Mouse (Mus musculus) frontal cortex, postnatal 14 days (tissue): ENCODE data around the gene Ypel3.
"Not testable (repeated sequence)": the region's sequence is repeated elsewhere in the genome, so short reads cannot be mapped to it uniquely, and the experiment has no call there.

ENCODE experiments used
- DNase-seq, 2 experiments: peaks; one replicate each; pipeline ENCODE4 v3.0.0; 2022; ENCODE audit warnings: low spot score in 2 of 2

The Ypel3 gene

GRCm38 (mm10) chr7:126766201-126766600, 10.6 kb upstream of the Ypel3 start, which contains the start of gene Gdpd3:
Gdpd3 (plus strand) TSS chr7:126766334.
- no peak for DNase-seq

- no peak for DNase-seq
Measured at GRCm38 (mm10) chr7:126767001-126767400, 9.8 kb upstream of the Ypel3 start.

GRCm38 (mm10) chr7:126770784-126771183, 6.0 kb upstream of the Ypel3 start:
- DNase-seq, result no peak

DNA sequence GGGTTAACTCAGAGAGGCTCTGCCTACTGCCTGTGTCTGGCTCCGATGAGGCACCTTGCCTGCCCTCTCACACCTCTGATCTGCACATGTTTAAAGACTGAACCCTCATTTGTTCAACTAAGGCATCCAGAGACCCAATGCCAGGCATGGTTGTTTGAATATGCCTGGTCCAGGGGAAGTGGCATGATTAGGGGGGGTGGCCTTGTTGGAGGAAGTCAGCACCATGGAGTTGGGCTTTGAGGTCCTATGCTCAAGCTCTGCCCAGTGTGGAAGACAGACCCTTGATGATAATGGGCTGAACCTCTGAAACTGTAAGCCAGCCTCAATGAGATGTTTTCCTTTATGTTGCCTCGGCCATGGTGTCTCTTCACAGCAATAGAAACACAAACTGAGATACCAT, 3.4 kb upstream of the Ypel3 start:
- DNase-seq, result no peak

GRCm38 (mm10) chr7:126774463-126774862, 2.3 kb upstream of the Ypel3 start:
- no peak for DNase-seq

- no peak for DNase-seq
Measured at GRCm38 (mm10) chr7:126775185-126775977, 1.4 kb upstream of the Ypel3 start.

- no peak for DNase-seq
Measured at GRCm38 (mm10) chr7:126775978-126776234, 849 bp upstream of the Ypel3 start.

- no peak for DNase-seq
Measured at GRCm38 (mm10) chr7:126777476-126777875, 721 bp downstream of the Ypel3 start.

DNA sequence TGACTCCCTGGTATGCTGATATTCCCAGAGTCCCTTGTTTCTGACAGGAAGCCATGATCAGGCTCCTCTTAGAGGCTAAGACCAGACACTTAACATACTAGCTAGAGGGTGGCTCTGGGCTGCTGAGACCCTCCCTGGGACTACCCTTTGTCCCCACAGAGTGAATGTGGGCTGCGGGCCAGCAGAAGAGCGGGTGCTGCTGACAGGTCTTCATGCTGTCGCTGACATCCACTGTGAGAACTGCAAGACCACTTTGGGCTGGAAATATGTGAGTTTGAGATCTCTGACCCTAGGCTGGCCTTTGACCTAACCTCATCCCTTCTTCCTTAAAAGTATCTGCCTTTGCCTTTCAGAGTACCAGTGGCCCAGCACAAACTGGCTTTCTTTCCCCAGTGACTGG, 1.4 kb downstream of the Ypel3 start:
- DNase-seq, result no peak

DNA sequence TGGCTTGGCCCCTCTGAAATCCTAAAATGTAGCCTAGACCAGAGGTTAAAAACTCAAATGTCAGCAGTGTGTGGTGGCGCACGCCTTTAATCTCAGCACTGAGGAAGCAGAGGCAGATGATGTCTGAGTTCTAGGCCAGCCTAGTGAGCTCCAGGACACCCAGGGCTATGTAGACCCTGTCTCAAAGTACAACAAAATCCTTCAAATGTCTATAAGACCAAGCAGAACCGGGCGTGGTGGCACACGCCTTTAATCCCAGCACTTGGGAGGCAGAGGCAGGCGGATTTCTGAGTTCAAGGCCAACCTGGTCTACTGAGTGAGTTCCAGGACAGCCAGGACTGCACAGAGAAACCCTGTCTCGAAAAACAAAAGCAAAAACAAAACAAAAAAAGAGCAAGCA, 2.3 kb downstream of the Ypel3 start:
- not testable (repeated sequence) for DNase-seq

DNA sequence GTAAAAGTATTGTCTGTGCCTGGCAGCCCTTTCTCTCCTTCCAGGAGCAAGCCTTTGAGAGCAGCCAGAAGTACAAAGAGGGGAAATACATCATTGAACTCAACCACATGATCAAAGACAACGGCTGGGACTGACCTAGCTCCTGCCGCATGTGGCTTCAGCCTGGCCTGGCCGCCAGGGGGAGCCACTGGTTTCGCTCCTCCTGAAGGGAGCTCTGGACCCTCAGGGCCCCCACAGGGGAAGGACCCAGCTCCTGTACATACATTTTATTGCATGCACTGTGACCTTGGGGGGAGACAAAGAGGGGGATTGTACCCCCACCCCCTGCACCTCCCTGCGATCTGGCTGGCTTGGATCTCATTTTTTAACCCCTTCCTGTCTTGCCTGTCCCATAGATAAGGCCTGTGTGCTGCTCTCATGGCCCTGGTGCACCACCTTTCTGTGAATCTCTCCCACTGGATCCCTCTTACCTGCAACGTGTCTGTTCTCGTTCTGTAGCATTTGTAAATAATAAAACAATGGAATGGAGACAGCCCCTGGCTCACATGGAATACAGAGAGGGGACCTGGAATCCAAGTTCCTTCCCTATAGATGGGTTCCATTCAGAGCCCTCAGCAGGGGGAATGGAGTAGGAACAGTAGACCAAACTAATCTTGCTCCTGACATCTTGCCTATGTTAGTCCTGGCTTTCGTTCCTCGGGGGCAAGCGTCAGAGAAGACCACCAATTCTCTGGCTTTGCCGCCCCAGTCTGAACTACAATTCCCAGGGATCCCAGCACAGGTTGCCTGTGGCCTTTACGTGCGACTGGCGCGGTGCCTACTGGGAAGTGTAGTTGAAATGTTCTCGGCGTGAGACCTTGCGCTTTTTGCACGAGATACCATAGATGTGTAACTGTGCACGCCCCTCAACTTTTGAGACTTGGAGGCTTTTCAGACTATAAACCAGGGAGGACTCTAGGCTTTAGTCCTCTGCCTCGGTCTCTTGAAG, 3.5 kb downstream of the Ypel3 start:
- peak in 1 of 2 experiments; percentile 80 for DNase-seq

DNA sequence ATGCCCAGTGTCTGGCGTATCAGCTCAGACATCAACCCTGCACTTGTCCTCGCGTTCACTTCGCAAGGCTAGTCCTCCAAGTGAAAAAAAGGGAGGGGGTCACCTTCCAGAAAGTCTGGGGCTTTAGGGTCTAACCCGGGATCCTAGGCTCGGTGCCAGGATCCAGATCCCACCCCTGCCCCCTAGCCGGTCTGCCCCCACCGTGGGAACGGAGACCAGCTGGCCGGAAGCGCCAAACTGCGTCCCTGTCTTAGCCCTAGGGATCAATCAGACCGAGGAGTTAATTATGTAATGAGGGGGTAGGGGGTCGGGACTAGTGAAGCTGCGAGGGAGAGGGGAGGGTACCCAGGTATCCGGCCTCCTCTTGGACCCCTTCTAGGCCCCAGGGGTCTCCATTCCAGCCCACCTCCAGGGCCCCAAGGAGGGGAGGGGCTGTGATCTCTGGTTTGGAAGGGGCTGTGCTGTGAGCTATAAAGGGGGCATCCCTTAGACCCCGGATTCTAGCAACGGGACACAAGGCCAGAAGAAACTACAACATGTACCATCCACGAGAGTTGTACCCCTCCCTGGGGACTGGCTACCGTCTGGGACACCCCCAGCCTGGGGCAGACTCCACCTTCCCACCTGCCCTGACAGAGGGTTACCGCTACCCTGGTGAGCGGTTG, 4.3 kb downstream of the Ypel3 start, which contains the start of gene Tbx6:
TSS of gene Tbx6 (plus strand) at position 513 of the 665 bp plus-strand sequence.
- no peak for DNase-seq

DNA sequence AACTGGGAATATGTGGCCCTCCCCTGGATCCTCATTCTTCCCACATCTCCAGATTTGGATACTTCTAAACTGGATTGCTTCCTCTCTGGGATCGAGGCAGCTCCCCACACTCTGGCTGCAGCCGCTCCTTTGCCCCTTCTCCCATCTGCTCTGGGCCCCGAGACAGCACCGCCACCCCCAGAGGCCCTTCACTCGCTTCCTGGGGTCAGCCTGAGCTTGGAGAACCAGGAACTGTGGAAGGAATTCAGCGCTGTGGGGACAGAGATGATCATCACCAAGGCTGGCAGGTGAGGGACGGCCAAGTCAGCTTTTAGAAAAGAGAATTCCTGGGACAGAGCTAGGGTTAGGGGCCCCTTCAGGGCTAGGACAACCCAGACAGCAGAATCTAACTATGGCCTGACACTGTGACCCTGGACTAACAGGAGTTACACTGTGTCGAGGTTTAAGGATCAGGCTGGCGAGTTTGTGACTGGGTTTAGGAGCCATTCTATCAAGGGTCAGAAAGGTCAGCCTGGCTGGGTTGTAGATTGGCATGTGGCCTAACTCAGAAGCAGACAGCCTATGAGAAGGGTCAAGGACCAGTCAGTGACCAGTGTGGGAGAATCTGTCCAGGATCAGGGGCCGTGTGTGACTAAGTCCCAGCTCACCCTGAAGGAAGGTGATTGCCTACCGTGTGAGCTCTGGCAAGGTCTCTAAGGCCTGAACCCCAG, 5.1 kb downstream of the Ypel3 start:
- no peak for DNase-seq

GRCm38 (mm10) chr7:126782693-126783092, 5.9 kb downstream of the Ypel3 start:
- no peak for DNase-seq

DNA sequence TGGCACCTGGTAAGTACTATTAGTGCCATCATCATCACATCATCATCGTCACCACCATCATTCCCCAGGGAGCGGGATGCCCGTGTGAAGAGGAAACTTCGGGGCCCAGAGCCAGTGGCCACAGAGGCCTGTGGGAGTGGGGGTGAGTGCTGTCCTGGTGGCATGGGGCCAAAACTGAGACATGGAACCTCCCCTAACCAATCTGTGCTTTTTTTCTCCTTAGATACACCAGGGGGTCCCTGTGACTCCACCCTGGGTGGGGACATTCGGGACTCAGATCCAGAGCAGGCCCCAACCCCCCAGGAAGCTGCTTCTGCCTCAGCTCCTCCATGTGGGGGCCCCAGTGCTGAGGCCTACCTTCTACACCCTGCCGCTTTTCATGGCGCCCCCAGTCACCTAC, 7.7 kb downstream of the Ypel3 start:
- DNase-seq, result no peak

DNA sequence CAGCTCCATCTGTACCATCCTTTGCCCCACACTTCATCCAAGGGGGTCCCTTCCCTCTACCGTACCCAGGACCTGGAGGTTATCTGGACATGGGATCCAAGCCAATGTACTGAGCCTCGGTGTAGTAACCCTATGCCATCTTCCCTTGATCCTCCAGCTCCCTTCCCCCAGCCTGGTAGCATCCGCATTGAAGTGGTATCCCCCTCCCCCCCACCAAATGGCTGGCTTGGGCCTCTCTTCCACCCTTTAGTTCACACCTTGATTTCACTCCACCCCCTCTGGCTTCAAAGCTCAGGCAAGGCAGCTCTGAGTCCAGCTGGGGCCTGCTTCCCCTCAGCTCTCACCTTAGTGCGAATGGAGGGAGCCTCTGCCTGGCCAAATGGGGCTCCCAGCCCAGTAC, 8.3 kb downstream of the Ypel3 start:
- no peak for DNase-seq

DNA sequence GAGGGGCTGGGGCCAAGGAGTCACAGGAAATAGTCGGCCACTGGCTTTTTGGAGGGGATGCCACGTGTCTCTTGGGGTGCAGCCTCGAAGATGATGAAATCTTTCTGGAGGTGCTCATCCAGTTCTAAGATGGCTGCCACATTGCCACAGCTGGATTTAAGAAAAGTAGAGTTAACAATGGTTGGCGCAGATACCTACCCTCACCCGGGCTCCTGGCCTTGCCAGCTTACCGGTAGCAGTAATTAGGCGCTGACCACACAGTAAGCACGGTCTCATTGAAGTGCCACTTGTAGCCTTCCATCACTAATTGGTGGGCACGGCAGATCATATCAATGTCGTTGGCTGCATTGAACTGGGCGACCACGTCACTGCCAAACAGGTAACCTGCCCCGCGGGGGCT, 9.4 kb downstream of the Ypel3 start:
- no peak for DNase-seq

GRCm38 (mm10) chr7:126789141-126789540, 12.4 kb downstream of the Ypel3 start:
- DNase-seq, result no peak

- DNase-seq, result peak; percentile 93 to 96
Measured at GRCm38 (mm10) chr7:126791851-126792720, 15.3 kb downstream of the Ypel3 start, which contains the start of gene Ppp4c. Ppp4c (minus strand) TSS chr7:126792496.

GRCm38 (mm10) chr7:126792721-126793443, 16.1 kb downstream of the Ypel3 start:
- DNase-seq, result no peak
